Mouse (Mus musculus) spleen, adult 2 months (tissue): ENCODE results near the gene Timm8b. TPM values are rescaled to one million over a fixed set of nuclear protein-coding genes. Genes with fewer than 3 reads are reported as not detected.
"Not testable (repeated sequence)": the region's sequence is repeated elsewhere in the genome, so short reads cannot be mapped to it uniquely, and the experiment has no call there.

ENCODE experiments used
- DNase-seq, 2 experiments: peaks; one replicate each; pipeline versions ENCODE4 v3.0.0 to v3.0.0-alpha.2; 2012 to 2021; ENCODE audit warnings: low spot score in 2 of 2, low read depth in 1 of 2
- H3K27ac ChIP-seq: fragments of 200-500 bp; 2 replicates; pipeline ENCODE4 v1.5.1; 2012; ENCODE audit warnings: low read length, inconsistent platforms; ENCODE audit not compliant: insufficient read depth
- H3K27me3 ChIP-seq: fragments of 200-500 bp; 2 replicates; pipeline ENCODE4 v1.6.1; 2012; ENCODE audit warnings: mild to moderate bottlenecking, moderate library complexity, low read length, inconsistent platforms; ENCODE audit not compliant: control insufficient read depth, insufficient read depth
- H3K36me3 ChIP-seq: fragments of 200-500 bp; 2 replicates; pipeline ENCODE4 v1.6.1; 2012; ENCODE audit warnings: mild to moderate bottlenecking, low read length, inconsistent platforms; ENCODE audit not compliant: control insufficient read depth, insufficient read depth
- H3K4me1 ChIP-seq: fragments of 200-500 bp; 2 replicates; pipeline ENCODE4 v1.6.1; 2011; ENCODE audit warnings: inconsistent platforms; ENCODE audit not compliant: control insufficient read depth, insufficient read depth, insufficient read length
- H3K4me3 ChIP-seq: fragments of 200-500 bp; 2 replicates; pipeline ENCODE4 v1.5.1; 2011; ENCODE audit warnings: mild to moderate bottlenecking, inconsistent platforms; ENCODE audit not compliant: insufficient read depth, insufficient read length; ENCODE audit errors: extremely low read depth
- CTCF ChIP-seq: fragments of 200-500 bp; IDR thresholded peaks from 2 replicates; pipeline ENCODE4 v1.5.1; 2011; ENCODE audit warnings: mild to moderate bottlenecking, inconsistent platforms; ENCODE audit not compliant: insufficient read depth, insufficient read length, insufficient replicate concordance; ENCODE audit errors: extremely low read depth
- POLR2A ChIP-seq: fragments of 200-500 bp; IDR thresholded peaks from 2 replicates; pipeline ENCODE4 v1.6.1; 2011; ENCODE audit warnings: low read depth, low read length, inconsistent platforms
- WGBS: fragments of 180-500 bp; shearing (Covaris S2); methylation state at CpG from one replicate; pipeline ENCODE4 v1.1.7; 2018; 5-methylcytosine and 5-hydroxymethylcytosine counted together
- polyA plus RNA-seq: library from polyadenylated mRNA; depleted of rRNA; stranded (reverse); fragments of >200 nt; gene quantifications from 2 replicates; pipeline ENCODE4 v1.2.3, GENCODE M21; 2012

The Timm8b gene
- polyA plus RNA-seq, 1 experiment: 39.0 TPM

DNA sequence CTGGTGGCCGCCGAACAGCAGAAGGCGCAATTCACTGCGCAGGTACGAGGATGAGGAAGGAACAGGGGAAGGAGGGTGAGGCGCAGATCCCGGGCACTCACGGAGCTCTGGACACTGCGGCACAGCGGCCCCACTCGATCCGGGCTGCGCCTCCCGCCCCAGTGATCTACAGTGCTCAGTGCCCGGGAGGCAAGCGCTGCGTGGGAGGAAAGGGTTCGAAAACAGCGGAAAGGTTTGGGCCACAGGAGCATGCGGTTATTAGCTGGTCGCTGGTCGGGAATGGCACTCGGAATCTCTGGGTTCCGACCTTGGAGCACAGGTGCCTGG, 251 bp downstream of the Timm8b start:
- H3K27ac ChIP-seq: peak overlapping the region; percentile 84
- H3K27me3 ChIP-seq: no peaks in the 10 kb centered on the region
- H3K4me1 ChIP-seq: peaks cover 5% of the 10 kb centered on the region
- DNase-seq: no peak
- peaks cover 15% of the 10 kb centered on the region for H3K36me3 ChIP-seq
- peak overlapping the region; percentile 85 for H3K4me3 ChIP-seq
- TF ChIP-seq CTCF (no peak), POLR2A (no peak)
- under 1% methylated on average over 24 of the region's 24 CpGs for WGBS

DNA sequence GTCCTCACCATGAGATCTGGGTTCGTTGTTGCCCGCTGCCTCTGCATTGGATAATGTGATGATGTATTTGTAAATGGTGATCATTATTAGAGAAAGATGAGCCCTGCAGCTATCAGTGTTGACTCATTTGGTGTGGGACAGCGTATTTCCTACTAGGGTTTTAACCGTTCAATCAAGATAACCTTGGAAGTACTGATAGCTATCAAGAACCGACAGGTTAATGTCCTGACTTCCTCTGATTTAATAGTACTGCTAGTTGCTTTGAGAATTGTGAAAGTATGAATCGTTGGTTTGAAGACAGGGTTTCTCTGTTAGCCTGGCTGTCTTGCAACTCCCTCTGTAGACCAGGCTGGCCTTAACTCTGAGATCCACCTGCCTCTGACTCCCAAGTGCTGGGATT, 628 bp downstream of the Timm8b start:
- Histone ChIP-seq H3K4me1 (peaks cover 5% of the 10 kb centered on the region), H3K27ac (peak overlapping the region; percentile 84; the same call in 1 of the 2 replicates), H3K36me3 (peaks cover 14% of the 10 kb centered on the region), H3K27me3 (no peaks in the 10 kb centered on the region), H3K4me3 (peak overlapping the region; percentile 85)
- no peak for DNase-seq
- TF ChIP-seq CTCF (no peak), POLR2A (no peak)
- 3% methylated on average over 6 of the region's 6 CpGs for WGBS

GRCm38 (mm10) chr9:50612115-50612514, 8.4 kb downstream of the Timm8b start:
- 89% methylated on average over 4 of the region's 4 CpGs for WGBS
- Histone ChIP-seq H3K4me3 (no peak overlapping the region), H3K27ac (no peak overlapping the region), H3K36me3 (peaks cover 28% of the 10 kb centered on the region), H3K27me3 (no peaks in the 10 kb centered on the region), H3K4me1 (peaks cover 3% of the 10 kb centered on the region)
- TF ChIP-seq CTCF (no peak), POLR2A (no peak)
- DNase-seq: no peak

DNA sequence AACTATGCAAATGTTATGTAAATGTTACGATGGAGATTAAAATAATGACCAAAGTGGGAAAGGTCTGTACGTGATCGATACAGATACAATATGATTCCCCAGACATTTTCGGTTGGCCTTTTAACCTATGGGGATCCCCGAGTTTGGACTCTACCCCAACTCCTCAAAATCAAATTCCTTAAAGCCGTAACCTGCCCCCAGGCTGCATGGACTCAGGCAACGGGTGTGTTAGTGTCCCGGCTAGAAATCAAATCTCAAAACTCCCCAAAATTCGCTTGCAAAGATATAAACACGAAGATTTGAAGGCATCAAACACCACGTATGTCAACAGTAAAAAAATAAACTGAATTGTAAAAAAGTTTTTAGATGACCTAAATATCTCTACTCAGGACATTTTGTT, 12.5 kb downstream of the Timm8b start:
- Histone ChIP-seq H3K4me3 (peak overlapping the region; percentile 97), H3K4me1 (peaks cover 3% of the 10 kb centered on the region), H3K27ac (no peak overlapping the region), H3K27me3 (no peaks in the 10 kb centered on the region), H3K36me3 (peaks cover 13% of the 10 kb centered on the region)
- DNase-seq: no peak
- TF ChIP-seq CTCF (no peak), POLR2A (no peak)
- 36% methylated on average over 11 of the region's 11 CpGs for WGBS

DNA sequence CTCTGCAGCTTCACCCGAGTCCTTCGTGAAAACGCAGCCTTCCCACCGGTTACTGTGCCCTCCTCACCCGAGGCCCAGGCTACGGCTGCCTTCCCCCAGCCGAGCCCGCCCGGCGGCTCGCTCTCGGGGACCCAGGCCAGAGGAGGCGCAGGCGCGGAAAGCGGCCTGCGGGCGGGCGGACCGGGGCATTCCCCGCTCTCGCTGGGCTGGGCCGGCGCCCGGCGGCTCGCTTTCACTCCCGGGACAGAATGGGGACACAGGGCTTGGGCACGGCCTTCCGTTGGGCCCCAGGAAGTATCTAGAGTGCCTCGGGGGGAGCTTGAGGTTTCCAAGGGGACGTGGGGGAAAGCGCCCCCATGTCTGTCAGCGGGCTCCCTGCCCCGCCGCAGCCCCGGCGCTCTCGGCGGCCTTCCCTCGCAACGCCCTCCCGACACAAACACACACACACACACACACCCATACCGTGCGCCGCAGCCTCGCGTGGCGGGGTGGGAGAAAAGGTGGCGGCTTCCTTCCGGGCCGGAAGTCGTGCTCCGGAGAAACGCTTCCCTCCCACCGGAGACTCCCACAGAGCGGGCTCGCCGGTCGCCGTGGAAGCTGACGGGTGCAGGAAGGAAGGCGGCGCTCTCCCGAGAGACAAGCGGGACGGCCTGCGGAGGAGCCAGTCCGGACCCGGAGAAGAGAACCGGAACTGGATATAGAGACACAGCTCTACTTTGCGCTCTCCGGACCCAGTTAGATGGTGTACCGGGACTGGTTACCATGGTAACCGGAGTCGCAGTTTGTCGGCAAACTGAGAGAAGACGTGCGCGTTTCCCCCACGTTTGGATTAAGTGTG, 13.3 kb downstream of the Timm8b start, which contains the start of the genes Pih1d2 and Nkapd1:
Gene Pih1d2, plus strand, starts transcription at position 556 of the 838 bp plus-strand sequence.
Gene Nkapd1, minus strand, starts transcription at position 699 of the 838 bp plus-strand sequence.
- WGBS: under 1% methylated on average over 81 of the region's 81 CpGs
- TF ChIP-seq CTCF (no peak), POLR2A (peak; percentile 30; the same call in 1 of the 2 replicates)
- Histone ChIP-seq H3K4me1 (peaks cover 3% of the 10 kb centered on the region), H3K4me3 (peak within 1 kb of the TSS; percentile 97), H3K36me3 (peaks cover 10% of the 10 kb centered on the region), H3K27ac (peak within 1 kb of the TSS; percentile 99), H3K27me3 (no peaks in the 10 kb centered on the region; the same call in 1 of the 2 replicates)
- DNase-seq: peak; percentile 77 to 89

- no peak for DNase-seq
- Histone ChIP-seq H3K27me3 (no peaks in the 10 kb centered on the region; the same call in 1 of the 2 replicates), H3K4me1 (peaks cover 3% of the 10 kb centered on the region), H3K36me3 (peaks cover 10% of the 10 kb centered on the region), H3K4me3 (no peak overlapping the region), H3K27ac (no peak overlapping the region)
- WGBS: 63% methylated on average over 9 of the region's 9 CpGs
- TF ChIP-seq CTCF (no peak), POLR2A (no peak)
Observed at GRCm38 (mm10) chr9:50617794-50618330, 14.2 kb downstream of the Timm8b start.

DNA sequence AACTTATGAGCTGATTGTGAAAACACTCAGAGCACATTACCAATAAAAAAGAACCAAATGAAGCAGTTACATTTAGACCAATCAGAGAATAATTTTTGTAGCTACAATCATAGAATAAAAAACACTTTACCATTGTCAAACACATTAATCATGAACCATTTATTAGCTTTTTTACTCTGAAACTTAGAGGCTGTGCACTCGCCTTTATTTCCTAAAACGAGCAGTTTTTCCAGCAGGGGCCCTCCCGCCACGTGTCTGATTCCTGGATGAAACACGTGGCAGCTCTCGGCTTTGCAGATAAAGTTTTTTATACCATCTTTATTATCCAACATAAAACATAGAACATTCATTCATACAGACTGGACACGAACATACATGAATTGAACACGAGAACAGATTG, 27.2 kb downstream of the Timm8b start:
- WGBS: 92% methylated on average over 6 of the region's 8 CpGs
- not testable (repeated sequence) for H3K27ac ChIP-seq, H3K27me3 ChIP-seq, DNase-seq, H3K36me3 ChIP-seq, H3K4me1 ChIP-seq, H3K4me3 ChIP-seq
